Mouse (Mus musculus) heart, adult 2 months (tissue): ENCODE measurements at regions not wholly inside any gene's neighbourhood (a gene's known extent, or its start where the extent isn't known, plus 50 kb on each side); places are given as distances from the start of the nearest gene placed in this dataset.
A peak's percentile ranks its signal among the peaks of the same experiment; 100 is the strongest.

Experiments
- DNase-seq, 2 experiments: peaks; one replicate each; pipeline ENCODE4 v3.0.0; 2021
- H3K27ac ChIP-seq: fragments of 200-600 bp; 2 replicates; pipeline ENCODE4 v1.8.1; 2022
- H3K27me3 ChIP-seq: fragments of 200-500 bp; 2 replicates; pipeline ENCODE4 v1.6.1; 2012; ENCODE audit warnings: mild to moderate bottlenecking, low read length, inconsistent platforms, mixed read lengths; ENCODE audit not compliant: control insufficient read depth, insufficient read depth
- H3K36me3 ChIP-seq: fragments of 200-500 bp; 2 replicates; pipeline ENCODE4 v1.6.1; 2012; ENCODE audit warnings: low read length, inconsistent platforms; ENCODE audit not compliant: control insufficient read depth, insufficient read depth
- H3K4me1 ChIP-seq: fragments of 200-500 bp; 2 replicates; pipeline ENCODE4 v1.6.1; 2011; ENCODE audit warnings: low read length; ENCODE audit not compliant: control insufficient read depth, insufficient read depth
- H3K4me3 ChIP-seq: fragments of 200-600 bp; 2 replicates; pipeline ENCODE4 v1.8.1; 2022
- H3K79me2 ChIP-seq: fragments of 200-500 bp; replicated peaks from 2 replicates; pipeline ENCODE4 v1.6.1; 2012; ENCODE audit warnings: mild to moderate bottlenecking, inconsistent platforms, low read length, moderate library complexity, mixed read lengths; ENCODE audit not compliant: control insufficient read depth, insufficient read depth
- H3K9ac ChIP-seq: fragments of 200-500 bp; 2 replicates; pipeline ENCODE4 v1.6.1; 2012; ENCODE audit warnings: low read depth, mild to moderate bottlenecking, control low read depth, inconsistent platforms, low read length, mixed read lengths
- CTCF ChIP-seq: fragments of 200-600 bp; IDR thresholded peaks from 2 replicates; pipeline ENCODE4 v1.8.1; 2022; ENCODE audit warnings: antibody characterized with exemption, mild to moderate bottlenecking, moderate library complexity
- EP300 ChIP-seq: fragments of 200-500 bp; IDR thresholded peaks from 2 replicates; pipeline ENCODE4 v1.6.1; 2011; ENCODE audit warnings: low read depth, low read length, control low read depth; ENCODE audit not compliant: insufficient read depth
- POLR2A ChIP-seq: fragments of 200-500 bp; IDR thresholded peaks from 2 replicates; pipeline ENCODE4 v1.6.1; 2011; ENCODE audit warnings: mild to moderate bottlenecking, low read depth, low read length, control low read depth; ENCODE audit not compliant: insufficient read depth
- WGBS: fragments of 180-500 bp; shearing (Covaris S2); methylation state at CpG from one replicate; pipeline ENCODE4 v1.1.7; 2018; 5-methylcytosine and 5-hydroxymethylcytosine counted together
- intact Hi-C: fragments of 180-260 bp; cut with DNase I; formaldehyde crosslinking; loops from one replicate; pipeline ENCODE4 v1.15.1; 2025

GRCm38 (mm10) chr9:94219116-94219515 is 318.8 kb downstream of the 1190002N15Rik start:
- 63% methylated on average over 2 of the region's 2 CpGs for WGBS
- intact Hi-C loops, result loop anchor here (10.0 kb wide), 1 partner anchor 396 kb away; no protein-coding TSS in a partner anchor
- DNase-seq, result no peak

GRCm38 (mm10) chr9:94216414-94217279 is 321.2 kb downstream of the 1190002N15Rik start:
- no peak overlapping the region for H3K4me3 ChIP-seq
- H3K36me3 ChIP-seq, result no peaks in the 10 kb centered on the region
- no peaks in the 10 kb centered on the region for H3K4me1 ChIP-seq
- no peaks in the 10 kb centered on the region for H3K79me2 ChIP-seq
- H3K9ac ChIP-seq, result no peak overlapping the region
- intact Hi-C loops, result loop anchor here (10.0 kb wide), 1 partner anchor 398 kb away; no protein-coding TSS in a partner anchor
- 72% methylated on average over 8 of the region's 8 CpGs for WGBS
- no peak overlapping the region for H3K27ac ChIP-seq
- DNase-seq, result no peak
- TF ChIP-seq POLR2A (no peak), CTCF (no peak), EP300 (no peak)
- H3K27me3 ChIP-seq, result no peaks in the 10 kb centered on the region

More at GRCm38 (mm10) chr9:94219116-94219515, 318.8 kb downstream of the 1190002N15Rik start:
- Histone ChIP-seq H3K27me3 (no peaks in the 10 kb centered on the region), H3K36me3 (no peaks in the 10 kb centered on the region), H3K79me2 (no peaks in the 10 kb centered on the region), H3K4me1 (no peaks in the 10 kb centered on the region), H3K9ac (no peak overlapping the region), H3K27ac (no peak overlapping the region), H3K4me3 (no peak overlapping the region)
- TF ChIP-seq CTCF (peak; percentile 49), POLR2A (no peak)

- Histone ChIP-seq H3K4me3 (no peak overlapping the region), H3K4me1 (no peaks in the 10 kb centered on the region), H3K27me3 (no peaks in the 10 kb centered on the region), H3K79me2 (no peaks in the 10 kb centered on the region), H3K36me3 (no peaks in the 10 kb centered on the region), H3K9ac (no peak overlapping the region), H3K27ac (no peak overlapping the region)
- TF ChIP-seq EP300, result no peak
- no peak for TF ChIP-seq CTCF
- no peak for TF ChIP-seq POLR2A
- WGBS, result 47% methylated on average over 9 of the region's 9 CpGs
- DNase-seq, result no peak
- intact Hi-C loops, result loop anchor here (10.0 kb wide), 1 partner anchor 404 kb away; no protein-coding TSS in a partner anchor
Observed at GRCm38 (mm10) chr9:94210467-94211249, 327.2 kb downstream of the 1190002N15Rik start.

- intact Hi-C loops, result no loop called here
- Histone ChIP-seq H3K36me3 (no peaks in the 10 kb centered on the region), H3K79me2 (no peaks in the 10 kb centered on the region), H3K4me1 (no peaks in the 10 kb centered on the region), H3K4me3 (no peak overlapping the region), H3K9ac (no peak overlapping the region), H3K27ac (no peak overlapping the region), H3K27me3 (no peaks in the 10 kb centered on the region)
- no peak for DNase-seq
- 84% methylated on average over 3 of the region's 3 CpGs for WGBS
- TF ChIP-seq CTCF (no peak), POLR2A (no peak), EP300 (no peak)
Observed at GRCm38 (mm10) chr9:94208987-94209386, 328.9 kb downstream of the 1190002N15Rik start.

- Histone ChIP-seq H3K4me3 (no peak overlapping the region), H3K79me2 (no peaks in the 10 kb centered on the region), H3K9ac (no peak overlapping the region), H3K27ac (no peak overlapping the region), H3K27me3 (no peaks in the 10 kb centered on the region), H3K36me3 (no peaks in the 10 kb centered on the region), H3K4me1 (no peaks in the 10 kb centered on the region)
- WGBS, result 89% methylated on average over 1 of the region's 1 CpGs
- no peak for TF ChIP-seq CTCF
- no peak for TF ChIP-seq EP300
- no peak for TF ChIP-seq POLR2A
- intact Hi-C loops, result no loop called here
- DNase-seq, result no peak
Observed at GRCm38 (mm10) chr9:94200892-94201291, 337.0 kb downstream of the 1190002N15Rik start.

GRCm38 (mm10) chr9:94199864-94200263 is 338.0 kb downstream of the 1190002N15Rik start:
- TF ChIP-seq POLR2A (no peak), EP300 (no peak), CTCF (no peak)
- no peak overlapping the region for H3K9ac ChIP-seq
- intact Hi-C loops, result no loop called here
- H3K4me1 ChIP-seq, result no peaks in the 10 kb centered on the region
- H3K36me3 ChIP-seq, result no peaks in the 10 kb centered on the region
- no peak for DNase-seq
- H3K79me2 ChIP-seq, result no peaks in the 10 kb centered on the region
- 75% methylated on average over 2 of the region's 2 CpGs for WGBS
- no peak overlapping the region for H3K4me3 ChIP-seq
- H3K27ac ChIP-seq, result no peak overlapping the region
- no peaks in the 10 kb centered on the region for H3K27me3 ChIP-seq
